Comparison of ENCODE assay signal across 11 mouse cellular contexts in genomic region chr5:136952153-136952552, GRCm38 (mm10). TPM values are rescaled to one million over a fixed set of nuclear protein-coding genes. Genes with fewer than 3 reads are reported as not detected.
DNase-seq lines count a peak whose midpoint lies in the region; ATAC-seq and TF ChIP-seq lines count a peak whose summit lies in the region.
"Had no signal": no experiment of that assay in that cellular context is flagged by ENCODE, and none has a peak within 500 bp of the region (broad histone marks: within the 10 kb centered on the region; RNA-seq: fewer than 3 reads in every experiment).

No protein-coding gene starts in this region.

- H3K9me3 ChIP-seq in heart, embryonic 11.5 days (replicated peaks; ENCODE audit: control insufficient read depth, low read length): no peaks in the 10 kb centered on the region
- no peaks in the 10 kb centered on the region for H3K9me3 ChIP-seq in limb, embryonic 12.5 days
- no peaks in the 10 kb centered on the region for H3K9me3 ChIP-seq in limb, embryonic 10.5 days (replicated peaks)
- H3K9me3 ChIP-seq in E14TG2a.4 (ENCODE audit: low read length): peaks cover 25% of the 10 kb centered on the region
- H3K9me3 ChIP-seq in liver, embryonic 13.5 days (replicated peaks): no peaks in the 10 kb centered on the region

- no peak overlapping the region for H3K4me3 ChIP-seq in heart, embryonic 11.5 days (ENCODE audit: low read depth, low read length)
- no peak overlapping the region for H3K4me3 ChIP-seq in limb, embryonic 12.5 days (replicated peaks)
- no peak overlapping the region for H3K4me3 ChIP-seq in limb, embryonic 10.5 days
- peak overlapping the region; percentile 93 for H3K4me3 ChIP-seq in E14TG2a.4 (replicated peaks; ENCODE audit: low read length)
- H3K4me3 ChIP-seq in liver, embryonic 13.5 days (replicated peaks): no peak overlapping the region

- H3K9ac ChIP-seq in heart, embryonic 11.5 days (ENCODE audit: low read depth, low read length): no peak overlapping the region
- H3K9ac ChIP-seq in limb, embryonic 12.5 days (replicated peaks): no peak overlapping the region
- 0 out of 2 replicates have a peak overlapping the region, but pooled peaks have one; percentile 53 for H3K9ac ChIP-seq in liver, embryonic 13.5 days

- no peak for TF ChIP-seq CTCF in E14TG2a.4 (conservative IDR thresholded peaks at IDR 0.05; ENCODE audit: low read length)

- H3K4me1 ChIP-seq in heart, embryonic 11.5 days (ENCODE audit: control insufficient read depth, insufficient read depth, low read length): peaks cover 5% of the 10 kb centered on the region; the same call in 1 of the 2 replicates
- H3K4me1 ChIP-seq in limb, embryonic 12.5 days (replicated peaks): peaks cover 17% of the 10 kb centered on the region
- peaks cover 8% of the 10 kb centered on the region for H3K4me1 ChIP-seq in limb, embryonic 10.5 days
- H3K4me1 ChIP-seq in E14TG2a.4 (replicated peaks; ENCODE audit: low read depth, low read length): peaks cover 64% of the 10 kb centered on the region
- H3K4me1 ChIP-seq in liver, embryonic 13.5 days (replicated peaks): peaks cover 31% of the 10 kb centered on the region

- 64% methylated on average over 4 of the region's 4 CpGs for WGBS in heart, embryonic 11.5 days (ENCODE audit: insufficient replicate concordance)
- WGBS in limb, embryonic 12.5 days: 73% methylated on average over 4 of the region's 4 CpGs
- WGBS in limb, embryonic 10.5 days: 77% methylated on average over 4 of the region's 4 CpGs
- WGBS in liver, embryonic 13.5 days (ENCODE audit: insufficient replicate concordance): 57% methylated on average over 4 of the region's 4 CpGs

- peak overlapping the region; percentile 80; the same call in 1 of the 2 replicates for H3K4me2 ChIP-seq in heart, embryonic 11.5 days
- peak overlapping the region; percentile 79; the same call in 1 of the 2 replicates for H3K4me2 ChIP-seq in limb, embryonic 12.5 days
- H3K4me2 ChIP-seq in liver, embryonic 13.5 days: peak overlapping the region; percentile 81

- 0 out of 2 replicates have a peak, but pooled peaks cover 4% of the 10 kb centered on the region for H3K36me3 ChIP-seq in heart, embryonic 11.5 days (ENCODE audit: control insufficient read depth, insufficient read depth, low read length)
- peaks cover 7% of the 10 kb centered on the region; the same call in 1 of the 2 replicates for H3K36me3 ChIP-seq in limb, embryonic 12.5 days
- peaks cover 12% of the 10 kb centered on the region for H3K36me3 ChIP-seq in limb, embryonic 10.5 days
- H3K36me3 ChIP-seq in E14TG2a.4 (ENCODE audit: insufficient read depth, low read length): peaks cover 37% of the 10 kb centered on the region
- no peaks in the 10 kb centered on the region for H3K36me3 ChIP-seq in liver, embryonic 13.5 days

- ATAC-seq in heart, embryonic 11.5 days (replicated peaks; ENCODE audit: insufficient number of reproducible peaks, low FRiP score, low TSS enrichment): no peak
- ATAC-seq in limb, embryonic 12.5 days (ENCODE audit: insufficient number of reproducible peaks, insufficient read depth, low FRiP score, low TSS enrichment, low read depth): no peak
- ATAC-seq in liver, embryonic 13.5 days (ENCODE audit: low read depth): no peak

- no peak overlapping the region for H3K27ac ChIP-seq in heart, embryonic 11.5 days (ENCODE audit: low read depth, low read length)
- no peak overlapping the region for H3K27ac ChIP-seq in limb, embryonic 12.5 days
- no peak overlapping the region for H3K27ac ChIP-seq in limb, embryonic 10.5 days
- H3K27ac ChIP-seq in liver, embryonic 13.5 days: no peak overlapping the region

- no peaks in the 10 kb centered on the region for H3K27me3 ChIP-seq in heart, embryonic 11.5 days (ENCODE audit: control insufficient read depth, insufficient read depth, low read length)
- no peaks in the 10 kb centered on the region for H3K27me3 ChIP-seq in limb, embryonic 12.5 days
- H3K27me3 ChIP-seq in limb, embryonic 10.5 days (ENCODE audit: low read depth, poor library complexity, severe bottlenecking): no peaks in the 10 kb centered on the region
- no peaks in the 10 kb centered on the region for H3K27me3 ChIP-seq in E14TG2a.4 (ENCODE audit: insufficient read depth, low read length)
- no peaks in the 10 kb centered on the region for H3K27me3 ChIP-seq in liver, embryonic 13.5 days
- H3K27me3 ChIP-seq: Patski had no signal

- DNase-seq in heart, adult 9 months (ENCODE audit: low spot score in 2 of 2): no peak
- DNase-seq in limb, embryonic 10.5 days (ENCODE audit: low spot score): no peak
- DNase-seq in liver, embryonic 13.5 days: no peak
- no peak for DNase-seq in cerebellum, postnatal 36 days
- DNase-seq in cerebellum, adult 9-10 months: no peak
- DNase-seq: cerebellum, postnatal 25 days; layer of hippocampus, adult 9-11 months had no signal

RNA-seq across cellular contexts. Expression of gene Fis1, which starts 0.9 kb away (rescaled TPM):
- 279 and 286 TPM in 2 replicates for polyA plus RNA-seq in heart, embryonic 11.5 days (2014; fragmentation: Nextera tagmentation; extraction: Ambion mirVana)
- polyA plus RNA-seq in limb, embryonic 12.5 days (2016; fragmentation: Nextera tagmentation; extraction: Ambion mirVana): 263 and 269 TPM in 2 replicates
- polyA plus RNA-seq in limb, embryonic 10.5 days (2016; fragmentation: Nextera tagmentation; extraction: Ambion mirVana): 262 and 277 TPM in 2 replicates
- 190 and 196 TPM in 2 replicates for polyA plus RNA-seq in liver, embryonic 13.5 days (2015; fragmentation: Nextera tagmentation; extraction: Ambion mirVana)

RNA-seq across cellular contexts. Expression of gene Cldn15, which starts 14.3 kb away (rescaled TPM):
- 1.3 and 1.9 TPM in 2 replicates for polyA plus RNA-seq in heart, embryonic 11.5 days (2014; fragmentation: Nextera tagmentation; extraction: Ambion mirVana)
- 0.10 and 0.36 TPM in 2 replicates for polyA plus RNA-seq in limb, embryonic 12.5 days (2016; fragmentation: Nextera tagmentation; extraction: Ambion mirVana)
- polyA plus RNA-seq in limb, embryonic 10.5 days (2016; fragmentation: Nextera tagmentation; extraction: Ambion mirVana): 0.13 and 0.39 TPM in 2 replicates
- polyA plus RNA-seq in liver, embryonic 13.5 days (2015; fragmentation: Nextera tagmentation; extraction: Ambion mirVana): 2.3 and 3.0 TPM in 2 replicates

RNA-seq across cellular contexts. Expression of gene Plod3, which starts 34.7 kb away (rescaled TPM):
- polyA plus RNA-seq in heart, embryonic 11.5 days (2014; fragmentation: Nextera tagmentation; extraction: Ambion mirVana): 33.0 and 36.4 TPM in 2 replicates
- 39.5 and 42.3 TPM in 2 replicates for polyA plus RNA-seq in limb, embryonic 12.5 days (2016; fragmentation: Nextera tagmentation; extraction: Ambion mirVana)
- polyA plus RNA-seq in limb, embryonic 10.5 days (2016; fragmentation: Nextera tagmentation; extraction: Ambion mirVana): 39.4 and 40.8 TPM in 2 replicates
- polyA plus RNA-seq in liver, embryonic 13.5 days (2015; fragmentation: Nextera tagmentation; extraction: Ambion mirVana): 12.8 and 13.7 TPM in 2 replicates

RNA-seq across cellular contexts. Expression of gene Znhit1, which starts 35.7 kb away (rescaled TPM):
- polyA plus RNA-seq in heart, embryonic 11.5 days (2014; fragmentation: Nextera tagmentation; extraction: Ambion mirVana): 92.4 and 92.9 TPM in 2 replicates
- polyA plus RNA-seq in limb, embryonic 12.5 days (2016; fragmentation: Nextera tagmentation; extraction: Ambion mirVana): 109 and 116 TPM in 2 replicates
- polyA plus RNA-seq in limb, embryonic 10.5 days (2016; fragmentation: Nextera tagmentation; extraction: Ambion mirVana): 116 and 119 TPM in 2 replicates
- polyA plus RNA-seq in liver, embryonic 13.5 days (2015; fragmentation: Nextera tagmentation; extraction: Ambion mirVana): 57.8 and 61.7 TPM in 2 replicates

RNA-seq across cellular contexts. Expression of gene Ift22, which starts 44.2 kb away (rescaled TPM):
- polyA plus RNA-seq in heart, embryonic 11.5 days (2014; fragmentation: Nextera tagmentation; extraction: Ambion mirVana): 41.4 and 45.5 TPM in 2 replicates
- 65.7 and 69.8 TPM in 2 replicates for polyA plus RNA-seq in limb, embryonic 12.5 days (2016; fragmentation: Nextera tagmentation; extraction: Ambion mirVana)
- polyA plus RNA-seq in limb, embryonic 10.5 days (2016; fragmentation: Nextera tagmentation; extraction: Ambion mirVana): 73.6 and 84.0 TPM in 2 replicates
- polyA plus RNA-seq in liver, embryonic 13.5 days (2015; fragmentation: Nextera tagmentation; extraction: Ambion mirVana): 13.3 and 13.7 TPM in 2 replicates
